Mouse (Mus musculus): ENCODE measurements around the gene Thada. TPM values are rescaled to one million over a fixed set of nuclear protein-coding genes. Genes with fewer than 3 reads are reported as not detected.

The Thada gene
- total and polyA plus RNA-seq, 3 experiments: 17.3 to 26.7 (median 22.2) TPM

DNA sequence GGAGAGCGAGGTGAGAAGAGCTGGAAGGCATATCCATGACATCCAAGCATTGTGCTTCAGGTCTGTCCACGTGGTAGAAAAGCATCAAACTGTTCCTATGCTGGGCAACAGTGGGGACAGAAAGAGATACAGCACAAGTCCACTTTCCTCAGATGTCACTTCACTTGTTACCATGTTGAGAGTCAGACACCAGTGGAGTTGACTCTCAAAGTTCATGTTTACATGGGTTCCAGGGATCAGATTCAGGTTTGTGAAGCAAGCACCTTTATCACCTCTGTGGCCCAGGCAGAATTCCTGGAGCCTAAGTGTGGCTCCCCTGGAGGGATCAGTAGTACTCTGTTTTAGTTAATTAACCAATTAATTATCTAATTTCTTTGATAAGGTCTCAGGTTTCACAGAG, 232.2 kb downstream of the Thada start:
- no peak overlapping the region for H3K27ac ChIP-seq (ENCODE audit: insufficient read depth, low read depth)

DNA sequence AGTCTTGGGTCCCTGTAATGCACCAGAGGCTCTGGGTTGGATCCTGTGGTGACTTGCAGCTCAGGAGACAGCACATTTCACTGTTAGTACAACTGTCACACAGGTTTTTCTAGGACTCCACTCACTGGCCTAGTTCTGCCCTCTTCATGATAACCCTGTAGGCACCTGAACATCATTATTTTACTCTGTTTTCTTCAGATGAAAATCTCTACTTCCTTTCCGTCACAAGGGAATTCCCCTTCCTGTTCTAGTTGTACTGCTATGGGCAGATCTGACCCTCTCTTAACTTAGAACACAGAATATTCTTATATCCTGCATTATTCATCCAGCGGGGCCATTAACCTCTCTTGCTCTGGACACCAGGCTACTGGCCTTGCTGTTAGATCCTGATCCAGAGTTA, 234.6 kb downstream of the Thada start:
- no peaks in the 10 kb centered on the region for H3K79me2 ChIP-seq (replicated peaks; ENCODE audit: control insufficient read depth, extremely low read depth, insufficient read depth, poor library complexity, severe bottlenecking)
- H3K4me2 ChIP-seq (ENCODE audit: insufficient read depth, low read depth, poor library complexity, severe bottlenecking): peak overlapping the region; percentile 40
- dilution Hi-C loops (cut with MboI; ENCODE audit: extremely low pct_ligation_motif_present, extremely low pct_unique_long_range_greater_than_20kb, low sequenced_read_pairs): no loop called here
- no peak for TF ChIP-seq NRF1 (IDR thresholded peaks at IDR 0.05; ENCODE audit: low read depth, low read length)
- no peak for TF ChIP-seq USF1 (IDR thresholded peaks at IDR 0.05; ENCODE audit: low read depth, low read length)
- no peak for TF ChIP-seq MAFK (IDR thresholded peaks at IDR 0.05; ENCODE audit: insufficient replicate concordance, low read length)
- H3K27me3 ChIP-seq (replicated peaks): no peaks in the 10 kb centered on the region
- H3K4me1 ChIP-seq (ENCODE audit: control insufficient read depth in 1 of 2, insufficient read depth in 2 of 2): peaks cover 5 to 48% of the 10 kb centered on the region in 2 experiments
- H3K9ac ChIP-seq (ENCODE audit: insufficient read depth, low read depth): peak overlapping the region; percentile 30; the same call in 1 of the 2 replicates
- no peak overlapping the region for H3K27ac ChIP-seq (ENCODE audit: insufficient read depth, low read depth)
- in situ Hi-C loops (cut with MboI; ENCODE audit: low pct_ligation_motif_present, low pct_unique_long_range_greater_than_20kb, low sequenced_read_pairs): no loop called here
- H3K4me3 ChIP-seq (replicated peaks in 1 of 3; ENCODE audit: low read depth in 2 of 3, low read length in 2 of 3, poor library complexity in 1 of 3): no peak overlapping the region
- peaks cover 33 to 79% of the 10 kb centered on the region in 2 experiments for H3K36me3 ChIP-seq (replicated peaks in 1 of 2; ENCODE audit: control insufficient read depth in 1 of 2, insufficient read depth in 1 of 2, low read length in 1 of 2)
- DNase-seq (ENCODE audit: extremely low read depth): peak; percentile 60
- no peaks in the 10 kb centered on the region for H3K9me3 ChIP-seq (replicated peaks; ENCODE audit: low read length)

More for the DNA sequence above, 232.2 kb downstream of the Thada start:
- H3K4me3 ChIP-seq (replicated peaks in 1 of 3; ENCODE audit: low read depth in 2 of 3, low read length in 2 of 3, poor library complexity in 1 of 3): no peak overlapping the region
- H3K9me3 ChIP-seq (replicated peaks; ENCODE audit: low read length): no peaks in the 10 kb centered on the region
- H3K79me2 ChIP-seq (replicated peaks; ENCODE audit: control insufficient read depth, extremely low read depth, insufficient read depth, poor library complexity, severe bottlenecking): no peaks in the 10 kb centered on the region
- no peak overlapping the region for H3K4me2 ChIP-seq (ENCODE audit: insufficient read depth, low read depth, poor library complexity, severe bottlenecking)
- peaks cover 5 to 33% of the 10 kb centered on the region in 2 experiments for H3K4me1 ChIP-seq (ENCODE audit: control insufficient read depth in 1 of 2, insufficient read depth in 2 of 2)
- peaks cover 26 to 77% of the 10 kb centered on the region in 2 experiments for H3K36me3 ChIP-seq (replicated peaks in 1 of 2; ENCODE audit: control insufficient read depth in 1 of 2, insufficient read depth in 1 of 2, low read length in 1 of 2)
- TF ChIP-seq UBTF (IDR thresholded peaks at IDR 0.05; ENCODE audit: low read depth, low read length) (no peak), RCOR1 (conservative IDR thresholded peaks at IDR 0.05; ENCODE audit: low read depth, low read length) (no peak), ZKSCAN1 (IDR thresholded peaks at IDR 0.05; ENCODE audit: borderline replicate concordance, low read depth, low read length) (no peak)
- no peak overlapping the region for H3K9ac ChIP-seq (ENCODE audit: insufficient read depth, low read depth)
- no peaks in the 10 kb centered on the region for H3K27me3 ChIP-seq (replicated peaks)
- dilution Hi-C loops (cut with MboI; ENCODE audit: extremely low pct_ligation_motif_present, extremely low pct_unique_long_range_greater_than_20kb, low sequenced_read_pairs): no loop called here
- no peak for DNase-seq (ENCODE audit: extremely low read depth)
- in situ Hi-C loops (cut with MboI; ENCODE audit: low pct_ligation_motif_present, low pct_unique_long_range_greater_than_20kb, low sequenced_read_pairs): no loop called here

GRCm38 (mm10) chr17:84228223-84228622, 237.8 kb downstream of the Thada start:
- Histone ChIP-seq H3K9ac (ENCODE audit: insufficient read depth, low read depth) (no peak overlapping the region), H3K36me3 (replicated peaks in 1 of 2; ENCODE audit: control insufficient read depth in 1 of 2, insufficient read depth in 1 of 2, low read length in 1 of 2) (peaks cover 55 to 87% of the 10 kb centered on the region in 2 experiments), H3K4me2 (ENCODE audit: insufficient read depth, low read depth, poor library complexity, severe bottlenecking) (no peak overlapping the region), H3K27me3 (replicated peaks) (no peaks in the 10 kb centered on the region), H3K4me3 (replicated peaks in 1 of 3; ENCODE audit: low read depth in 2 of 3, low read length in 2 of 3, poor library complexity in 1 of 3) (no peak overlapping the region), H3K79me2 (replicated peaks; ENCODE audit: control insufficient read depth, extremely low read depth, insufficient read depth, poor library complexity, severe bottlenecking) (no peaks in the 10 kb centered on the region), H3K4me1 (ENCODE audit: control insufficient read depth in 1 of 2, insufficient read depth in 2 of 2) (peaks cover 5 to 54% of the 10 kb centered on the region in 2 experiments), H3K27ac (ENCODE audit: insufficient read depth, low read depth) (no peak overlapping the region), H3K9me3 (replicated peaks; ENCODE audit: low read length) (no peaks in the 10 kb centered on the region)
- in situ Hi-C loops (cut with MboI; ENCODE audit: low pct_ligation_motif_present, low pct_unique_long_range_greater_than_20kb, low sequenced_read_pairs): no loop called here
- no peak for DNase-seq (ENCODE audit: extremely low read depth)
- dilution Hi-C loops (cut with MboI; ENCODE audit: extremely low pct_ligation_motif_present, extremely low pct_unique_long_range_greater_than_20kb, low sequenced_read_pairs): no loop called here
- TF ChIP-seq ZMIZ1 (IDR thresholded peaks at IDR 0.05; ENCODE audit: low read depth, low read length): no peak
- TF ChIP-seq GABPA (IDR thresholded peaks at IDR 0.05; ENCODE audit: insufficient replicate concordance, low read depth, low read length): no peak
- no peak for TF ChIP-seq EP300 (IDR thresholded peaks at IDR 0.05; ENCODE audit: low read length)
- no peak for TF ChIP-seq SMC3 (IDR thresholded peaks at IDR 0.05; ENCODE audit: low read depth, low read length)
- TF ChIP-seq PAX5 (IDR thresholded peaks at IDR 0.05; ENCODE audit: low read length): no peak
- no peak for TF ChIP-seq MAX (IDR thresholded peaks at IDR 0.05; ENCODE audit: low read length)
- no peak for TF ChIP-seq USF2 (conservative IDR thresholded peaks at IDR 0.05; ENCODE audit: low read depth, low read length)
- no peak for TF ChIP-seq MYC (IDR thresholded peaks at IDR 0.05; ENCODE audit: low read depth, low read length)
- no peak for TF ChIP-seq SIN3A (IDR thresholded peaks at IDR 0.05; ENCODE audit: low read length)

All from CH12.LX (cell line).